Mouse (Mus musculus) intestine, postnatal 0 days (tissue): ENCODE data around the gene Gje1. TPM values are rescaled to one million over a fixed set of nuclear protein-coding genes. Genes with fewer than 3 reads are reported as not detected.

ENCODE experiments used
- ATAC-seq: fragments of 200-750 bp; cut with Nextera tagmentation; 2 replicates; pipeline ENCODE4 v1.8.0; 2017; ENCODE audit warnings: mild to moderate bottlenecking, moderate TSS enrichment, moderate library complexity
- H3K27ac ChIP-seq: fragments of 300-500 bp; sonication (generic); 2 replicates; pipeline ENCODE4 v1.5.1; 2014; ENCODE audit warnings: mild to moderate bottlenecking, low read depth, low read length, moderate library complexity
- H3K27me3 ChIP-seq: fragments of 300-500 bp; sonication (generic); replicated peaks from 2 replicates; pipeline ENCODE4 v1.6.1; 2014; ENCODE audit warnings: low read length, mixed read lengths; ENCODE audit not compliant: control insufficient read depth, insufficient read depth
- H3K36me3 ChIP-seq: fragments of 300-500 bp; sonication (generic); 2 replicates; pipeline ENCODE4 v1.6.1; 2014; ENCODE audit warnings: mild to moderate bottlenecking, moderate library complexity; ENCODE audit not compliant: control insufficient read depth, insufficient read depth
- H3K4me1 ChIP-seq: fragments of 300-500 bp; sonication (generic); replicated peaks from 2 replicates; pipeline ENCODE4 v1.6.1; 2014; ENCODE audit warnings: antibody characterized with exemption, low read length, mixed read lengths; ENCODE audit not compliant: control insufficient read depth, insufficient read depth
- H3K4me2 ChIP-seq: fragments of 300-500 bp; sonication (generic); replicated peaks from 2 replicates; pipeline ENCODE4 v1.6.1; 2014; ENCODE audit warnings: low read depth, mild to moderate bottlenecking, moderate library complexity
- H3K4me3 ChIP-seq: fragments of 300-500 bp; sonication (generic); 2 replicates; pipeline ENCODE4 v1.5.1; 2014; ENCODE audit warnings: low read depth, low read length
- H3K9ac ChIP-seq: fragments of 300-500 bp; sonication (generic); 2 replicates; pipeline ENCODE4 v1.6.1; 2014; ENCODE audit warnings: mild to moderate bottlenecking, low read depth, low read length
- H3K9me3 ChIP-seq: fragments of 300-500 bp; sonication (generic); 2 replicates; pipeline ENCODE4 v1.6.1; 2016; ENCODE audit warnings: mixed run types; ENCODE audit not compliant: control insufficient read depth
- CTCF ChIP-seq: sonication (generic); IDR thresholded peaks from 2 replicates; pipeline ENCODE4 v1.5.1; 2016; ENCODE audit warnings: low read depth, mild to moderate bottlenecking, control low read depth, antibody characterized with exemption, moderate library complexity
- WGBS: fragments of 180-500 bp; shearing (Covaris S2); extraction: QIAGEN DNeasy Blood & Tissue Kit; methylation state at CpG from one replicate; pipeline ENCODE4 v1.1.7; 2014; 5-methylcytosine and 5-hydroxymethylcytosine counted together
- polyA plus RNA-seq: library from polyadenylated mRNA; unstranded; fragments of >200 nt; fragmentation: Nextera tagmentation; extraction: Ambion mirVana; gene quantifications from 2 replicates; pipeline ENCODE4 v1.2.1, GENCODE M21; 2015

Gje1 gene
- polyA plus RNA-seq, 1 experiment from 2014 or later: not detected

- ATAC-seq: no peak
- TF ChIP-seq CTCF: no peak
Observed at GRCm38 (mm10) chr10:14666147-14666546, 51.9 kb downstream of the Gje1 start.

More at GRCm38 (mm10) chr10:14666147-14666546, 51.9 kb downstream of the Gje1 start:
- Histone ChIP-seq H3K9me3 (no peaks in the 10 kb centered on the region), H3K27ac (no peak overlapping the region), H3K36me3 (peaks cover 21% of the 10 kb centered on the region), H3K4me3 (no peak overlapping the region), H3K4me1 (no peaks in the 10 kb centered on the region), H3K4me2 (no peak overlapping the region), H3K9ac (no peak overlapping the region), H3K27me3 (no peaks in the 10 kb centered on the region)
- 89% methylated on average over 2 of the region's 2 CpGs for WGBS

Other genes starting within 250 kb of the Gje1 start
- gene Adgrg6, start 172.6 kb downstream of the Gje1 start, polyA plus RNA-seq: 1.0 and 1.2 TPM in 2 replicates
- 82.4 and 90.9 TPM in 2 replicates for gene Vta1, start 12.7 kb downstream of the Gje1 start, polyA plus RNA-seq
- 0.37 TPM in 1 of 2 replicates, not detected in the other for gene Nmbr, start 12.6 kb downstream of the Gje1 start, polyA plus RNA-seq